Comparison of ENCODE assay signal across 9 mouse cellular contexts in genomic region chr5:93163541-93163940, GRCm38 (mm10). TPM values are rescaled to one million over a fixed set of nuclear protein-coding genes. Genes with fewer than 3 reads are reported as not detected.
DNase-seq lines count a peak whose midpoint lies in the region; ATAC-seq lines count a peak whose summit lies in the region.
"Had no signal": no experiment of that assay in that cellular context is flagged by ENCODE, and none has a peak within 500 bp of the region (broad histone marks: within the 10 kb centered on the region; RNA-seq: fewer than 3 reads in every experiment).

No protein-coding gene starts in this region.

- H3K36me3 ChIP-seq in forebrain, embryonic 14.5 days (ENCODE audit: control insufficient read depth, insufficient read depth, low read length), result peaks cover 84% of the 10 kb centered on the region
- peaks cover 84% of the 10 kb centered on the region for H3K36me3 ChIP-seq in forebrain, embryonic 12.5 days (replicated peaks)

- H3K4me1 ChIP-seq in forebrain, embryonic 14.5 days (ENCODE audit: control insufficient read depth, insufficient read depth, low read length), result no peaks in the 10 kb centered on the region
- H3K4me1 ChIP-seq in forebrain, embryonic 12.5 days, result no peaks in the 10 kb centered on the region
- H3K4me1 ChIP-seq: hindbrain, embryonic 15.5 days had no signal

- ATAC-seq in forebrain, embryonic 14.5 days, result peak; percentile 49
- no peak; the same call in 1 of the 2 replicates for ATAC-seq in forebrain, embryonic 12.5 days (ENCODE audit: low FRiP score)
- 0 out of 2 replicates have a peak, but pooled peaks have one; percentile 21 for ATAC-seq in granulocyte monocyte progenitor cell, adult 5-6 weeks (replicated peaks; ENCODE audit: poor library complexity, severe bottlenecking)

- no peaks in the 10 kb centered on the region for H3K27me3 ChIP-seq in forebrain, embryonic 14.5 days (replicated peaks; ENCODE audit: control insufficient read depth, insufficient read depth, low read length)
- no peaks in the 10 kb centered on the region for H3K27me3 ChIP-seq in forebrain, embryonic 12.5 days
- H3K27me3 ChIP-seq: hindbrain, embryonic 15.5 days had no signal

- WGBS in forebrain, embryonic 14.5 days, result 79% methylated on average over 3 of the region's 3 CpGs
- 79% methylated on average over 3 of the region's 3 CpGs for WGBS in forebrain, embryonic 12.5 days

- H3K4me2 ChIP-seq in forebrain, embryonic 14.5 days (ENCODE audit: low read length), result no peak overlapping the region
- no peak overlapping the region for H3K4me2 ChIP-seq in forebrain, embryonic 12.5 days
- H3K4me2 ChIP-seq: hindbrain, embryonic 15.5 days had no signal

- H3K27ac ChIP-seq in forebrain, embryonic 14.5 days (ENCODE audit: low read depth, low read length), result no peak overlapping the region
- no peak overlapping the region for H3K27ac ChIP-seq in forebrain, embryonic 12.5 days
- H3K27ac ChIP-seq: hindbrain, embryonic 15.5 days had no signal

- no peak overlapping the region for H3K9ac ChIP-seq in forebrain, embryonic 14.5 days (ENCODE audit: low read length)
- no peak overlapping the region for H3K9ac ChIP-seq in forebrain, embryonic 12.5 days
- H3K9ac ChIP-seq: hindbrain, embryonic 15.5 days had no signal

- DNase-seq in forebrain, embryonic 14.5 days (ENCODE audit: low spot score), result peak; percentile 73
- DNase-seq in right cerebral cortex, adult 18-20 months, result peak; percentile 41
- DNase-seq in right cerebral cortex, postnatal 36 days (ENCODE audit: low spot score in 2 of 2), result no peak
- DNase-seq in cerebellum, adult 11-12 months, result peak; percentile 39
- DNase-seq in left cerebral cortex, postnatal 25 days (ENCODE audit: low spot score in 2 of 2), result peak; percentile 50 to 63
- DNase-seq in retina, postnatal 7 days (ENCODE audit: low read depth, low spot score), result peak; percentile 35

- intact Hi-C loops in left cerebral cortex, postnatal 25 days (cut with DNase I), result loop anchor here (2.0 to 5.0 kb wide), 4 partner anchors 71 to 486 kb away; partner anchors contain the start of genes Ccdc158 and Sept11

- no peak overlapping the region for H3K4me3 ChIP-seq in forebrain, embryonic 14.5 days (ENCODE audit: low read depth, low read length)
- H3K4me3 ChIP-seq in forebrain, embryonic 12.5 days (replicated peaks), result no peak overlapping the region
- H3K4me3 ChIP-seq: hindbrain, embryonic 15.5 days had no signal

- H3K9me3 ChIP-seq in forebrain, embryonic 14.5 days (replicated peaks; ENCODE audit: control insufficient read depth, low read length), result no peaks in the 10 kb centered on the region
- no peaks in the 10 kb centered on the region for H3K9me3 ChIP-seq in forebrain, embryonic 12.5 days
- H3K9me3 ChIP-seq: hindbrain, embryonic 15.5 days had no signal

RNA-seq across cellular contexts. Expression of gene Ccni, which starts 42.8 kb away (rescaled TPM):
- polyA plus RNA-seq in forebrain, embryonic 14.5 days (2014; fragmentation: Nextera tagmentation; extraction: Ambion mirVana), result 195 and 209 TPM in 2 replicates
- 189 and 191 TPM in 2 replicates for polyA plus RNA-seq in forebrain, embryonic 12.5 days (2016; fragmentation: Nextera tagmentation; extraction: Ambion mirVana)
- total RNA-seq in granulocyte monocyte progenitor cell, adult 5-6 weeks (2014; fragmentation: Nextera tagmentation), result 143 and 144 TPM in 2 replicates
- 139 and 145 TPM in 2 replicates for total RNA-seq in granulocyte monocyte progenitor cell, adult 5-6 weeks (2017)
- 100 to 1,000 TPM; 286 to 294 TPM for total RNA-seq in left cerebral cortex, postnatal 25 days (2021)

RNA-seq across cellular contexts. Expression of gene 2010109A12Rik, which starts 42.8 kb away (rescaled TPM):
- polyA plus RNA-seq in forebrain, embryonic 14.5 days (2014; fragmentation: Nextera tagmentation; extraction: Ambion mirVana), result 2.7 and 2.8 TPM in 2 replicates
- 2.1 and 2.6 TPM in 2 replicates for polyA plus RNA-seq in forebrain, embryonic 12.5 days (2016; fragmentation: Nextera tagmentation; extraction: Ambion mirVana)
- total RNA-seq in granulocyte monocyte progenitor cell, adult 5-6 weeks (2014; fragmentation: Nextera tagmentation), result not detected in 2 replicates
- total RNA-seq in granulocyte monocyte progenitor cell, adult 5-6 weeks (2017), result 2.3 and 4.7 TPM in 2 replicates
- total RNA-seq in left cerebral cortex, postnatal 25 days (2021), result under 1 TPM in 1 of 2 experiments, not detected in 1; 0.66 TPM

Comparison
In these comparisons a context has a peak if more than half of its experiments do, and no peak if none do; other contexts are left out.
1. DNase-seq: peak in forebrain, embryonic 14.5 days (single experiment), right cerebral cortex, adult 18-20 months (single experiment), cerebellum, adult 11-12 months (single experiment), left cerebral cortex, postnatal 25 days (2 of 2) and retina, postnatal 7 days (single experiment); none in right cerebral cortex, postnatal 36 days (0 of 2).